Mouse (Mus musculus): ENCODE data around the gene Bap1. TPM values are rescaled to one million over a fixed set of nuclear protein-coding genes. Genes with fewer than 3 reads are reported as not detected.

Bap1 gene
- polyA plus RNA-seq, 1 experiment from 2014 or later, result 128 TPM

DNA sequence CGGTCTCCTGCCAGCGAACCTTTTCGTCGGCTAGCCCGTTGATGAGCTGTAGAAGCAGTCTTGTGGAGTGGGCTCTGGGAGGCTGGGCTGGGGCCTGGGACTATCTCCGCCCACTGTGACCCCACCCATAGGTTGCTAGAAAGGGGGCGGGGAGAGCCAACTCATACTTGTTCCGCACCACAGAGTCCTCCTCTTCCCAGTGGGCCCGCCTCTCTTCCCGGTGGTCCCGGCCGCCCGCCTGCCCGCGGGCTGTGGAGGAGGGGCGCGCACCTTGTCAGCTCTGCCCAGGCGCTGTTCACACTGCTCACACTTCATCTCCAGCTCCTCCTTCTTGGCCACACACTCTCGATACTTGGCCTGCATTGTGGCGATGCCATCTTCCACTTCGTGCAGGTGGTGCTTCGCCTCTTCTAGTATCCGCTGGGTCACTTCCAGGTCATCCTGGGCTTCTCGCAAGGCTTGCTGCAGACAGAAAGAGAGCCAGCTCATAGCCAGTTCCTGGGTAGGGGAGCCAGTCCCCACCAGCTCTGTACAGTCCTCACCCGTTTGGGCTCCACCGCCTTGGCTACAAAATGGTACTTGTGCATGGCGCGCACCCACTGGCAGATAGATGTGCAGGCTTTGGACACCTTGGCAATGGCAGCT is 18.3 kb downstream of the Bap1 start:
- Histone ChIP-seq H3K27me3 (no peaks in the 10 kb centered on the region), H3K27ac (peak overlapping the region; percentile 84), H3K36me3 (ENCODE audit: poor library complexity, severe bottlenecking) (no peaks in the 10 kb centered on the region), H3K4me1 (peaks cover 24% of the 10 kb centered on the region), H3K4me2 (peak overlapping the region; percentile 53), H3K9me3 (replicated peaks) (no peaks in the 10 kb centered on the region), H3K4me3 (peak overlapping the region; percentile 25), H3K9ac (peak overlapping the region; percentile 41; the same call in 1 of the 2 replicates)
- peak; percentile 62 for ATAC-seq
- 14% methylated on average over 27 of the region's 28 CpGs for WGBS

DNA sequence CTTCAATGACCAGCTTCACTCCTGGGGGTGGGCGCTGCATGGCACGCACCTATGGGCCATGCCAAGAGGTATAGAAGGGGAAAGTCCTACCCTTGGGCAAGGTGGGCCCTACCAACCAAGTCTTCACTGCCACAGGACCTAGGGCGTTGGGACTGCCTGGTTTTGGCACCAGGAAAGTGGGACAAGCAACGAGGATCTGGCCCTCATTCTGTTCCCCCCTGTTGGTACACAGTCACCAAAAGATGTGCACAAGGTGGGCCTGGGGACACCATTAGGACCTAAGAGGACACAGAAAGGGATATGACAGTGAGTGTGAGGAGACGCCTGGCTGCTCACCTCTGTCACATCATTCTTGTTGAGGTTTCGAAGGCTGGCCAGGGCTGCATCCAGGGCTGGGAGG is 19.9 kb downstream of the Bap1 start:
- Histone ChIP-seq H3K9ac (no peak overlapping the region), H3K4me3 (no peak overlapping the region), H3K9me3 (replicated peaks) (no peaks in the 10 kb centered on the region), H3K27me3 (no peaks in the 10 kb centered on the region), H3K27ac (no peak overlapping the region), H3K4me1 (peaks cover 24% of the 10 kb centered on the region), H3K36me3 (ENCODE audit: poor library complexity, severe bottlenecking) (no peaks in the 10 kb centered on the region), H3K4me2 (no peak overlapping the region)
- no peak for ATAC-seq
- WGBS, result 92% methylated on average over 6 of the region's 6 CpGs

DNA sequence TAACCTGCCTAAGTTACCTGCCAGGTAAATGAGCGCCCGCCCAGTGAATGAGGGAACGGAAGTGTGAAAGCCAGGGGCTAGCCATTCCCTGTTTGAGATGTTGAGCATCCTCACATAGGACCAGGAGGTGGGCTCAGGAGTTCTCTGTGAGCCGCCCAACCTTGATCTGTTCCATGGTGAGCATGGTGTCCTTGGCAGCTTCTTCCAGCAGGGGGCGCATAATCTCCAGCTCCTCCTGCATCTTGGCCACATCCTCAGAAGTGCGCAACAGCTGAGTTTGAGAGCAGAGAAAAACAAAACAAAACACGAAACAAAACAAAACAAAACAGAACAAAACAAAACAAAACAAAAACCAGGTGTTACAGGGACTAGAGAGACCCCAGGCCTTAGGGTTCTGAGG is 20.9 kb downstream of the Bap1 start:
- ATAC-seq, result peak; percentile 40; the same call in 1 of the 2 replicates
- Histone ChIP-seq H3K4me3 (no peak overlapping the region), H3K36me3 (ENCODE audit: poor library complexity, severe bottlenecking) (no peaks in the 10 kb centered on the region), H3K9ac (no peak overlapping the region), H3K4me2 (no peak overlapping the region), H3K27ac (no peak overlapping the region), H3K27me3 (no peaks in the 10 kb centered on the region), H3K4me1 (peaks cover 24% of the 10 kb centered on the region), H3K9me3 (replicated peaks) (no peaks in the 10 kb centered on the region)
- WGBS, result 25% methylated on average over 7 of the region's 7 CpGs

DNA sequence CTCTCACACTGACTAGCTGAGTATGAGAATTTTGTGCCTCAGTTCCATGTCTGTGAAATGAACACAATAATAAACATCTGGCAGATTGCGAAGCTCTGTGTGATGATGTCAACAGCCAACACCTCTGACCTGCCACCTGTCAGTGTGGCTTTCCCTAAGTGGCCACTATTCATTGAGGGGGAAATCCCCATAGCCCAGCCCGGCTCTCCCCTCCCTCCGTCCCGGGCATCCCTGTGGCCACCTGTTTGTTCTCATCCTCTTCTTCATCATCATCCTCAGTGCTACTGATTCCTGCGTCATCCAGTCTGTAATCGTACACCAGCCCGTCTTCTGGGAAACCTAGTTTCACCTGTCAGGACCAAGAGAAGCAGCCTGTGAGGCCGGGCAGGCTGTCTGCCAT is 34.5 kb downstream of the Bap1 start:
- ATAC-seq, result no peak
- Histone ChIP-seq H3K27ac (no peak overlapping the region), H3K27me3 (no peaks in the 10 kb centered on the region), H3K4me1 (no peaks in the 10 kb centered on the region), H3K9ac (no peak overlapping the region), H3K36me3 (ENCODE audit: poor library complexity, severe bottlenecking) (no peaks in the 10 kb centered on the region), H3K4me3 (no peak overlapping the region), H3K4me2 (no peak overlapping the region), H3K9me3 (replicated peaks) (no peaks in the 10 kb centered on the region)
- 89% methylated on average over 8 of the region's 8 CpGs for WGBS

Other genes starting within 250 kb of the Bap1 start
- gene Spcs1, start 249.8 kb upstream of the Bap1 start, polyA plus RNA-seq (2015; fragmentation: Nextera tagmentation; extraction: Ambion mirVana), result 294 and 323 TPM in 2 replicates
- 166 and 170 TPM in 2 replicates for gene Pbrm1, start 232.3 kb upstream of the Bap1 start, polyA plus RNA-seq (2015; fragmentation: Nextera tagmentation; extraction: Ambion mirVana)
- 76.7 and 80.8 TPM in 2 replicates for gene Gnl3, start 232.3 kb upstream of the Bap1 start, polyA plus RNA-seq (2015; fragmentation: Nextera tagmentation; extraction: Ambion mirVana)
- 76.6 and 82.2 TPM in 2 replicates for gene Smim4, start 122.5 kb upstream of the Bap1 start, polyA plus RNA-seq (2015; fragmentation: Nextera tagmentation; extraction: Ambion mirVana)
- gene Nt5dc2, start 120.4 kb upstream of the Bap1 start, polyA plus RNA-seq (2015; fragmentation: Nextera tagmentation; extraction: Ambion mirVana), result 306 and 325 TPM in 2 replicates
- gene Stab1, start 82.8 kb upstream of the Bap1 start, polyA plus RNA-seq (2015; fragmentation: Nextera tagmentation; extraction: Ambion mirVana), result 13.5 and 16.3 TPM in 2 replicates
- gene Tnnc1, start 43.1 kb upstream of the Bap1 start, polyA plus RNA-seq (2015; fragmentation: Nextera tagmentation; extraction: Ambion mirVana), result 0.84 and 2.2 TPM in 2 replicates
- gene Nisch, start 34.5 kb upstream of the Bap1 start, polyA plus RNA-seq (2015; fragmentation: Nextera tagmentation; extraction: Ambion mirVana), result 298 and 341 TPM in 2 replicates
- gene Sema3g, start 33.6 kb upstream of the Bap1 start, polyA plus RNA-seq (2015; fragmentation: Nextera tagmentation; extraction: Ambion mirVana), result 0.57 and 0.58 TPM in 2 replicates
- gene Phf7, start 133 bp upstream of the Bap1 start, polyA plus RNA-seq (2015; fragmentation: Nextera tagmentation; extraction: Ambion mirVana), result 13.2 and 14.7 TPM in 2 replicates
- gene Dnah1, start 72.4 kb downstream of the Bap1 start, polyA plus RNA-seq (2015; fragmentation: Nextera tagmentation; extraction: Ambion mirVana), result 3.8 and 5.1 TPM in 2 replicates
- 44.2 and 48.7 TPM in 2 replicates for gene Capn7, start 85.2 kb downstream of the Bap1 start, polyA plus RNA-seq (2015; fragmentation: Nextera tagmentation; extraction: Ambion mirVana)
- gene Sh3bp5, start 184.6 kb downstream of the Bap1 start, polyA plus RNA-seq (2015; fragmentation: Nextera tagmentation; extraction: Ambion mirVana), result 66.9 and 75.0 TPM in 2 replicates
- 13.9 and 14.4 TPM in 2 replicates for gene Eaf1, start 242.9 kb downstream of the Bap1 start, polyA plus RNA-seq (2015; fragmentation: Nextera tagmentation; extraction: Ambion mirVana)
- gene Mettl6, start 243.6 kb downstream of the Bap1 start, polyA plus RNA-seq (2015; fragmentation: Nextera tagmentation; extraction: Ambion mirVana), result 66.0 and 67.7 TPM in 2 replicates